Mouse (Mus musculus): ENCODE data around the gene Actg2. TPM values are rescaled to one million over a fixed set of nuclear protein-coding genes. Genes with fewer than 3 reads are reported as not detected.
"Not testable (repeated sequence)": the region's sequence is repeated elsewhere in the genome, so short reads cannot be mapped to it uniquely, and the experiment has no call there.

The Actg2 gene
- polyA plus RNA-seq (2012; ENCODE audit: insufficient read depth, low replicate concordance) = not detected in 2 replicates

DNA sequence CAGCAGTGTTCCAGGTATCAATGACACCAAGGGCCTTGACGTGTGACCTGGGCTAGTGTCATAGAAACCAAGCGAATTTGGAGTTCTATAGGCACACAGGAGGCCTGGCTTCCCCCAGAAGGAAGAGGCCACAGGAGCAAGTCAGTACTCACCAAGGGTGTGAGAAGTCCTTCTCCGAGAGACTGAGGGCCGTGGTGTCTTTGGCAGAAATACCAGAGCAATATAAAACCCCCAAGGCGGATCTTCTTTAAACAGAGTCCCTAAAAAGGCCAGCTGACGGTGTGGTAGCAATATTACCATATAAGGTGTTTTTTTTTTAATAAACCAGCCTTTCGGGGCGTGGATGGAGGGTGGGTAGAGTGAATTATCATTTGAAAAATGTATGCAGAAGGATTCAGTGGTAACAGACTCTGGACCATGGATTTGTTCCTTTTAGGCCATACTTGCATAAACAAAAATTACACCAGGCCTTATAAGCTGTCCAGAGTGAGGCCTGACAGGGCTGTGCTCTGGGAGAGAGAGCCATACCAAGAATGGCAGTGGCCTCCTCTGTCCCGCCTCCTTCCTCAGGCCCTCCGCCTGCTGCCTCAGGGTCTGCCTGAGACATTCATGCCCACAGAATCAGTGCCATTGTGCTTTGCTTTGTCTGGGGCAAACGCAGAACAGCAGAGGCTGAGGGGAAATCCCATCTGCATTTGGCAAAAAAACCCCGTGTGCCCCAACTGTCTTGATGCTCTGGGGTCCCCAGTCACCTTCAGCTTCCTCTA, at the start of gene Actg2:
Gene Actg2 (minus strand): TSS at position 238 of the 767 bp plus-strand sequence.
- TF ChIP-seq GATA1 (IDR thresholded peaks at IDR 0.05; ENCODE audit: borderline replicate concordance, low read length) (no peak), FLI1 (IDR thresholded peaks at IDR 0.05; ENCODE audit: low read length) (no peak)

DNA sequence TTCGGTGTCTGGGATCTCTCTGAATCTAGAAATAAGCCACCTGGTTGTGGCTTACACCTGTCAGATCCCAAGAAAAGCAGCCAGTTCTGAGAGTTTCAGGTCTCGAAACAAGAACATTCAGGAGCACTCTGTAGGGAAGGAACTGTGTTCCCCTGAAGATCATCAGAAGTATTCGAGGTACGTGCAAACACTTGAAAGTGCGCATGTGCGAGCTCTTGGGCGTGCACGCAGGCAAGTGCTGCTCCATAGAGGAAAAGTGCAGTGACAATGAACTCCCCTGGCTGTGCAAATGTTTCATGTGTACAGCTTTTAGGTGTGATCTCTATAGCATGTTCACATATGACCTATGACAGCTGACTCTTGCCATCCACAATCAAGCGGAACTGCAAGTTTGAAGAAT, 49.3 kb upstream of the Actg2 start:
- not testable (repeated sequence) for H3K9me3 ChIP-seq; H3K36me3 ChIP-seq (replicated peaks; ENCODE audit: low read length); H3K4me3 ChIP-seq (replicated peaks)
- peaks cover 28% of the 10 kb centered on the region for H3K4me1 ChIP-seq
- peaks cover 41% of the 10 kb centered on the region for H3K27me3 ChIP-seq (replicated peaks)

More for the DNA sequence above, at the start of gene Actg2:
- no peaks in the 10 kb centered on the region for H3K36me3 ChIP-seq (replicated peaks; ENCODE audit: low read length)
- peaks cover 16% of the 10 kb centered on the region for H3K4me1 ChIP-seq
- H3K27me3 ChIP-seq (replicated peaks) = peaks cover 49% of the 10 kb centered on the region
- H3K9me3 ChIP-seq = no peaks in the 10 kb centered on the region
- H3K4me3 ChIP-seq (replicated peaks) = no peak within 1 kb of the TSS

DNA sequence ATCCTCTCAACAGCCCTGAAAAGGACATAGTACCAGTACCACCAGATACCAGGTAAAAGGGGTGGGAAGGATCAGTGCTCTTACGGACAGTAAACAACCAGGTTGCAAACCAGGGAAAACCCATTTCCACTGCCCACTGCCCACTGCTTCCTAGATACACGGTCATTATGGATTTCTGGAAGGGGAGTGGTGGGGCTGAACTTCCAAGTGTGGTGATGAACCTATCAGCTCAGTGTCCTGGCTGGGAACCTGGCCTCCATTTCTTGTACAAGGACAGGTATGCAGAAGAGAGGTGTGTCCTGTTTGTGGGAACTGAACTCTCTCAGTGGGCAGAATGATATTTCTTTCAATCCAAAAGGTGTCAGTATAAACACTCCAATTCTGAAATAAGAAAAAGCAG, 47.5 kb upstream of the Actg2 start:
- TF ChIP-seq FLI1 (IDR thresholded peaks at IDR 0.05; ENCODE audit: low read length) (no peak), GATA1 (IDR thresholded peaks at IDR 0.05; ENCODE audit: borderline replicate concordance, low read length) (no peak)
- peaks cover 44% of the 10 kb centered on the region for H3K27me3 ChIP-seq (replicated peaks)
- peaks cover 23% of the 10 kb centered on the region for H3K4me1 ChIP-seq
- H3K36me3 ChIP-seq (replicated peaks; ENCODE audit: low read length) = no peaks in the 10 kb centered on the region
- no peak overlapping the region for H3K4me3 ChIP-seq (replicated peaks)
- no peaks in the 10 kb centered on the region for H3K9me3 ChIP-seq

DNA sequence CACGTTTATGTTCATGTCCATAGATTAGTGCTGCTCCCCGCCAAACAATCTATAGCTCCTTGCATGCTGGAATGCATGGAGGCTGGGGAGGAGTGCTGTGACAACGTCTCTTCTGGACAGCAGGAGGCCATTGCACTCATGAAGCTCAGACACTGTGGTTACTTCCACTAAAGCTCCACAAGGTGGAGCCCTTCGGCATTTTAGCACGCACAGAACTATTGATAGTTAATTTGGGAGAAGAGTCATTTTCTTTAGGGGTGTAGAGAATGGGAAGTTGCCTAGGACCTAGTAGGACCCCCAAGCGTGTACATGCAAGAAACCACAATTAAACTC, 46.8 kb upstream of the Actg2 start:
- H3K4me3 ChIP-seq (replicated peaks) = no peak overlapping the region
- H3K4me1 ChIP-seq = peaks cover 23% of the 10 kb centered on the region
- H3K36me3 ChIP-seq (replicated peaks; ENCODE audit: low read length) = no peaks in the 10 kb centered on the region
- peaks cover 45% of the 10 kb centered on the region for H3K27me3 ChIP-seq (replicated peaks)
- no peaks in the 10 kb centered on the region for H3K9me3 ChIP-seq
- TF ChIP-seq FLI1 (IDR thresholded peaks at IDR 0.05; ENCODE audit: low read length) (no peak), GATA1 (IDR thresholded peaks at IDR 0.05; ENCODE audit: borderline replicate concordance, low read length) (no peak)

- Histone ChIP-seq H3K9me3 (no peaks in the 10 kb centered on the region), H3K27me3 (replicated peaks) (peaks cover 49% of the 10 kb centered on the region), H3K36me3 (replicated peaks; ENCODE audit: low read length) (no peaks in the 10 kb centered on the region), H3K4me1 (peaks cover 23% of the 10 kb centered on the region), H3K4me3 (replicated peaks) (no peak overlapping the region)
- TF ChIP-seq FLI1 (IDR thresholded peaks at IDR 0.05; ENCODE audit: low read length) (no peak), GATA1 (IDR thresholded peaks at IDR 0.05; ENCODE audit: borderline replicate concordance, low read length) (no peak)
Observed at GRCm38 (mm10) chr6:83582135-83582937, 46.3 kb upstream of the Actg2 start.

GRCm38 (mm10) chr6:83577534-83577933, 41.5 kb upstream of the Actg2 start:
- Histone ChIP-seq H3K4me3 (replicated peaks) (no peak overlapping the region), H3K27me3 (replicated peaks) (peaks cover 50% of the 10 kb centered on the region), H3K9me3 (no peaks in the 10 kb centered on the region), H3K36me3 (replicated peaks; ENCODE audit: low read length) (no peaks in the 10 kb centered on the region), H3K4me1 (peaks cover 28% of the 10 kb centered on the region)
- TF ChIP-seq FLI1 (IDR thresholded peaks at IDR 0.05; ENCODE audit: low read length) (no peak), GATA1 (IDR thresholded peaks at IDR 0.05; ENCODE audit: borderline replicate concordance, low read length) (no peak)

DNA sequence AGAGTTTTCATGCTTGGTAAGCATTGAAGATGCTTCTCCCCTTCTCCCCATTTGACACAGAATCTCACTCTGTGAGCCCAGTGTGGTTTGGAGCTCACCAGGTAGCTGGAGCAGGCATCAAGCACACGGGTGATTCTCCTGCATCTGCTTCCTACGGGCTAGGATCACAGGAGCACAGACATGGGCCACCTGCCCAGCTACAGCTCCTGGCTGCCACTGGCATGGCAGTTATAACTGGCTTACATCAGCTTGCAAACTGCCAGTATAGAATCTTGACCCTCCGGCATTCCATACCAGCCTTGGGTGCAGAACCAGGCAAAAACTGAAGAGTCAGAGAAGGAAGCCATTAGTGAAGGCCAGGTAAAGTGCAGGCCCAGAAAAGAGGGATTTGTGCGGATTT, 39.5 kb upstream of the Actg2 start:
- TF ChIP-seq GATA1 (IDR thresholded peaks at IDR 0.05; ENCODE audit: borderline replicate concordance, low read length) (no peak), FLI1 (IDR thresholded peaks at IDR 0.05; ENCODE audit: low read length) (no peak)
- H3K4me1 ChIP-seq = peaks cover 32% of the 10 kb centered on the region
- no peak overlapping the region for H3K4me3 ChIP-seq (replicated peaks)
- peaks cover 39% of the 10 kb centered on the region for H3K27me3 ChIP-seq (replicated peaks)
- H3K36me3 ChIP-seq (replicated peaks; ENCODE audit: low read length) = no peaks in the 10 kb centered on the region
- no peaks in the 10 kb centered on the region for H3K9me3 ChIP-seq

DNA sequence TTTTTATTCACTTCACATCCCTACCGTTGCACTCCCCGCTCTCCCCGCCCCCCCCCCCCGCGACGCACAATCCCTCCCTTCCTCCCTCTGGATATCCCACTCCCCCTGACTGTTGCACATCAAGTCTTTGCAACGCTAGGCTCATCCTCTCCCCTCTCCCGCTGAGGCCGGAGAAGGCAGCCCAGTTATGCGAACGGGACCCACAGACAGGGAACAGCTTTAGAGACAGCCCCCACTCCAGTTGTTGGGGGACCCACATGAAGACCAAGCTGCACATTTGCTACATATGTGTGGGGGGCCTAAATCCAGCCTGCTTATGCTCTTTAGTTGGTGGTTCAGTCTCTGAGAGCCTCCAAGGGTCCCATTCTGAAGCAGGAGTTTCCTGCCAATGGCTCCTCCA, 36.6 kb upstream of the Actg2 start, which contains the start of gene Stambp:
Gene Stambp (minus strand): TSS at position 59 of the 400 bp plus-strand sequence.
- TF ChIP-seq FLI1 (IDR thresholded peaks at IDR 0.05; ENCODE audit: low read length) (no peak), GATA1 (IDR thresholded peaks at IDR 0.05; ENCODE audit: borderline replicate concordance, low read length) (no peak)
- peaks cover 47% of the 10 kb centered on the region for H3K4me1 ChIP-seq

DNA sequence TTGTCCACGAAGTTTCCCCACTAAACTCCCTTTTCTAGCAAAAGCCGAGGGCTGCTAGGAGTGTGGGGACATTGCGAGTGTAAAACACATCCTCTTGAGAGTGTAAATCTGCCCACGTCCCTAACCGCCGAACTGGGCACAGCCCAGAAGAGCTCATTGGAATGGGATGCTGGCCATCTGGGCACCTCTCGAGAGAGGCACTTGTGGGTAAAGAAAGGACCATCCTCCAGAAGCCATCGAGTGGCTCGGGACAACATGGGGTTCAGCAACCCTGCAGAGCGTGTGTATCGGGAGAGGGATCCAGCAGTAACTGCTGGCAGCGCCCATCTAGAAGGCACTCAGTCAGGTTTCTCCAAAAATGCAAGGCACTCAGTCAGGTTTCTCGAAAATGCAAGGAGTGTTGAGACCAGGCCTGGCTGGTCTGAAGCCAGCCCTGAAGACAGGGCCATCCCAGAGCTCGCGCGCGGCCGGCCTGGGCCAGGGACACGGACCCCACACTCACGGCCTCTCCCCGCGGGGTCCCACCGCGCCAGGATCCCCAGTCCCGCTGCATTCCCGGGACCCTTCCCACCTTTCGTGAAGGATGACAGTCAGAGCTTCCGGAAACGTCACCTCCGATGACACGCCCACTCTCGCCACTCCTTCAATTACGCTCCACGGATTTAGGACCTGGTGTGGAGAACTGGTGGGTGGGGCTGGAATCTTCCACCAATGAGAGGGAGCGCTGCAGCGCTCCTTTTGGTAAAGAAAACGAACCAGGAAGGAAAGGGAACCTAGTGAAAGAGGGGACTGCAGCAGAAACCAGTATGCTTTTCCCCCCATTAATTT, 36.0 kb upstream of the Actg2 start:
- H3K9me3 ChIP-seq = no peaks in the 10 kb centered on the region
- peaks cover 45% of the 10 kb centered on the region for H3K4me1 ChIP-seq
- H3K36me3 ChIP-seq (replicated peaks; ENCODE audit: low read length) = peaks cover 32% of the 10 kb centered on the region
- H3K4me3 ChIP-seq (replicated peaks) = peak overlapping the region; percentile 96
- TF ChIP-seq GATA1 (IDR thresholded peaks at IDR 0.05; ENCODE audit: borderline replicate concordance, low read length) (no peak), FLI1 (IDR thresholded peaks at IDR 0.05; ENCODE audit: low read length) (no peak)
- H3K27me3 ChIP-seq (replicated peaks) = peaks cover 13% of the 10 kb centered on the region

More for the DNA sequence above, 36.6 kb upstream of the Actg2 start, which contains the start of gene Stambp:
- H3K4me3 ChIP-seq (replicated peaks) = peak within 1 kb of the TSS; percentile 96
- H3K9me3 ChIP-seq = no peaks in the 10 kb centered on the region
- H3K36me3 ChIP-seq (replicated peaks; ENCODE audit: low read length) = peaks cover 26% of the 10 kb centered on the region
- H3K27me3 ChIP-seq (replicated peaks) = peaks cover 17% of the 10 kb centered on the region
